Mouse (Mus musculus) forebrain, postnatal 0 days (tissue): ENCODE measurements around the gene Trpc1. TPM values are rescaled to one million over a fixed set of nuclear protein-coding genes. Genes with fewer than 3 reads are reported as not detected.

ENCODE experiments used
- ATAC-seq: fragments of 200-750 bp; cut with Nextera tagmentation; 2 replicates; pipeline ENCODE4 v1.8.0; 2017; ENCODE audit warnings: mild to moderate bottlenecking, moderate library complexity
- DNase-seq: peaks from one replicate; pipeline ENCODE4 v3.0.0-alpha.2; 2015
- H3K27ac ChIP-seq: fragments of 300-500 bp; sonication (generic); 2 replicates; pipeline ENCODE4 v1.5.1; 2014; ENCODE audit warnings: low read depth, mild to moderate bottlenecking, antibody characterized with exemption, low read length, moderate library complexity, mixed read lengths
- H3K27me3 ChIP-seq: fragments of 300-500 bp; sonication (generic); 2 replicates; pipeline ENCODE4 v1.6.1; 2014; ENCODE audit warnings: mild to moderate bottlenecking, low read length, mixed read lengths; ENCODE audit not compliant: insufficient read depth
- H3K36me3 ChIP-seq: fragments of 300-500 bp; sonication (generic); 2 replicates; pipeline ENCODE4 v1.6.1; 2014; ENCODE audit warnings: mild to moderate bottlenecking, moderate library complexity; ENCODE audit not compliant: insufficient read depth
- H3K4me1 ChIP-seq: fragments of 300-500 bp; sonication (generic); 2 replicates; pipeline ENCODE4 v1.6.1; 2014; ENCODE audit warnings: antibody characterized with exemption; ENCODE audit not compliant: insufficient read depth
- H3K4me2 ChIP-seq: fragments of 300-500 bp; sonication (generic); 2 replicates; pipeline ENCODE4 v1.6.1; 2014; ENCODE audit warnings: low read depth, mild to moderate bottlenecking, moderate library complexity
- H3K4me3 ChIP-seq: fragments of 300-500 bp; sonication (generic); 2 replicates; pipeline ENCODE4 v1.5.1; 2014; ENCODE audit warnings: low read depth, low read length, mixed read lengths
- H3K9ac ChIP-seq: fragments of 300-500 bp; sonication (generic); 2 replicates; pipeline ENCODE4 v1.6.1; 2014; ENCODE audit warnings: mild to moderate bottlenecking
- H3K9me3 ChIP-seq: fragments of 300-500 bp; sonication (generic); 2 replicates; pipeline ENCODE4 v1.6.1; 2016; ENCODE audit warnings: low read length
- CTCF ChIP-seq: sonication (generic); IDR thresholded peaks from 2 replicates; pipeline ENCODE4 v1.5.1; 2016; ENCODE audit warnings: antibody characterized with exemption, control low read depth, low read depth
- WGBS: fragments of 180-500 bp; shearing (Covaris S2); extraction: QIAGEN DNeasy Blood & Tissue Kit; methylation state at CpG from one replicate; pipeline ENCODE4 v1.1.7; 2014; 5-methylcytosine and 5-hydroxymethylcytosine counted together
- polyA plus RNA-seq: library from polyadenylated mRNA; unstranded; fragments of >200 nt; fragmentation: Nextera tagmentation; extraction: Ambion mirVana; gene quantifications from 2 replicates; pipeline ENCODE4 v1.2.1, GENCODE M21; 2015
- total RNA-seq: library from RNA; depleted of rRNA; stranded (reverse); fragments of >200 nt; gene quantifications from 2 replicates; pipeline ENCODE4 v1.2.3, GENCODE M21; 2014

The Trpc1 gene
- total and polyA plus RNA-seq, 2 experiments from 2014 or later, result 7.3 to 27.6 TPM

- Histone ChIP-seq H3K27ac (no peak overlapping the region), H3K9me3 (no peaks in the 10 kb centered on the region), H3K27me3 (no peaks in the 10 kb centered on the region), H3K9ac (no peak overlapping the region), H3K4me3 (no peak overlapping the region), H3K36me3 (no peaks in the 10 kb centered on the region), H3K4me1 (0 out of 2 replicates have a peak, but pooled peaks cover 6% of the 10 kb centered on the region), H3K4me2 (no peak overlapping the region)
- ATAC-seq, result no peak
- no peak for TF ChIP-seq CTCF
- no peak for DNase-seq
- WGBS, result 88% methylated on average over 5 of the region's 5 CpGs
Measured at GRCm38 (mm10) chr9:95747298-95747697, 2.9 kb downstream of the Trpc1 start.

- ATAC-seq, result no peak
- 69% methylated on average over 7 of the region's 7 CpGs for WGBS
- no peaks in the 10 kb centered on the region for H3K9me3 ChIP-seq
- no peak overlapping the region for H3K9ac ChIP-seq
- no peak overlapping the region for H3K4me2 ChIP-seq
- no peaks in the 10 kb centered on the region for H3K27me3 ChIP-seq
- TF ChIP-seq CTCF, result no peak
- H3K4me3 ChIP-seq, result no peak overlapping the region
- 0 out of 2 replicates have a peak, but pooled peaks cover 6% of the 10 kb centered on the region for H3K4me1 ChIP-seq
- DNase-seq, result no peak
- no peak overlapping the region for H3K27ac ChIP-seq
- peaks cover 3% of the 10 kb centered on the region; the same call in 1 of the 2 replicates for H3K36me3 ChIP-seq
Measured at GRCm38 (mm10) chr9:95744845-95745613, 5.1 kb downstream of the Trpc1 start.

- H3K4me2 ChIP-seq, result no peak overlapping the region
- no peaks in the 10 kb centered on the region for H3K4me1 ChIP-seq
- no peak overlapping the region for H3K4me3 ChIP-seq
- H3K27ac ChIP-seq, result no peak overlapping the region
- peak; percentile 55 for TF ChIP-seq CTCF
- no peak overlapping the region for H3K9ac ChIP-seq
- H3K36me3 ChIP-seq, result peaks cover 5% of the 10 kb centered on the region; the same call in 1 of the 2 replicates
- H3K9me3 ChIP-seq, result no peaks in the 10 kb centered on the region
- no peak for DNase-seq
- no peaks in the 10 kb centered on the region for H3K27me3 ChIP-seq
- ATAC-seq, result no peak
Measured at GRCm38 (mm10) chr9:95736238-95736637, 13.9 kb downstream of the Trpc1 start.

- Histone ChIP-seq H3K27ac (no peak overlapping the region), H3K36me3 (peaks cover 13% of the 10 kb centered on the region), H3K9me3 (no peaks in the 10 kb centered on the region), H3K4me3 (no peak overlapping the region), H3K4me1 (no peaks in the 10 kb centered on the region), H3K27me3 (no peaks in the 10 kb centered on the region), H3K9ac (no peak overlapping the region), H3K4me2 (no peak overlapping the region)
- WGBS, result 30% methylated on average over 8 of the region's 8 CpGs
- no peak for TF ChIP-seq CTCF
- no peak for ATAC-seq
- DNase-seq, result no peak
Measured at GRCm38 (mm10) chr9:95712574-95712973, 37.6 kb downstream of the Trpc1 start.

GRCm38 (mm10) chr9:95708943-95709342, 41.2 kb downstream of the Trpc1 start:
- no peak for DNase-seq
- Histone ChIP-seq H3K27me3 (no peaks in the 10 kb centered on the region), H3K4me3 (no peak overlapping the region), H3K36me3 (peaks cover 9% of the 10 kb centered on the region), H3K9me3 (no peaks in the 10 kb centered on the region), H3K4me1 (no peaks in the 10 kb centered on the region), H3K4me2 (no peak overlapping the region), H3K9ac (no peak overlapping the region), H3K27ac (no peak overlapping the region)
- no peak for ATAC-seq
- 0 out of 2 replicates have a peak, but pooled peaks have one; percentile 17 for TF ChIP-seq CTCF

- H3K27ac ChIP-seq, result no peak overlapping the region
- H3K4me2 ChIP-seq, result no peak overlapping the region
- peaks cover 5% of the 10 kb centered on the region; the same call in 1 of the 2 replicates for H3K36me3 ChIP-seq
- WGBS, result 81% methylated on average over 5 of the region's 5 CpGs
- H3K4me3 ChIP-seq, result no peak overlapping the region
- ATAC-seq, result no peak
- no peaks in the 10 kb centered on the region for H3K4me1 ChIP-seq
- DNase-seq, result no peak
- H3K27me3 ChIP-seq, result no peaks in the 10 kb centered on the region
- no peaks in the 10 kb centered on the region for H3K9me3 ChIP-seq
- no peak for TF ChIP-seq CTCF
- no peak overlapping the region for H3K9ac ChIP-seq
Measured at GRCm38 (mm10) chr9:95705371-95705770, 44.8 kb downstream of the Trpc1 start.

GRCm38 (mm10) chr9:95704078-95704477, 46.1 kb downstream of the Trpc1 start:
- Histone ChIP-seq H3K4me1 (no peaks in the 10 kb centered on the region), H3K9ac (no peak overlapping the region), H3K36me3 (peaks cover 5% of the 10 kb centered on the region; the same call in 1 of the 2 replicates), H3K27ac (no peak overlapping the region), H3K27me3 (no peaks in the 10 kb centered on the region), H3K9me3 (no peaks in the 10 kb centered on the region), H3K4me2 (no peak overlapping the region), H3K4me3 (no peak overlapping the region)
- WGBS, result 77% methylated on average over 3 of the region's 3 CpGs
- DNase-seq, result no peak
- ATAC-seq, result no peak
- no peak for TF ChIP-seq CTCF
